Mouse (Mus musculus) heart, postnatal 0 days (tissue): Measurements from ENCODE around the gene App. TPM values are rescaled to one million over a fixed set of nuclear protein-coding genes. Genes with fewer than 3 reads are reported as not detected.

Experiments
- ATAC-seq: fragments of 200-750 bp; cut with Nextera tagmentation; 2 replicates; pipeline ENCODE4 v1.8.0; 2017; ENCODE audit warnings: low read depth, moderate number of reproducible peaks, moderate library complexity; ENCODE audit not compliant: insufficient read depth
- DNase-seq: peaks from one replicate; pipeline ENCODE4 v3.0.0-alpha.2; 2016; ENCODE audit warnings: low spot score
- H3K27ac ChIP-seq: fragments of 300-500 bp; sonication (generic); 2 replicates; pipeline ENCODE4 v1.5.1; 2014; ENCODE audit warnings: low read depth, mild to moderate bottlenecking
- H3K27me3 ChIP-seq: fragments of 300-500 bp; sonication (generic); 2 replicates; pipeline ENCODE4 v1.6.1; 2014; ENCODE audit warnings: low read length, mixed read lengths; ENCODE audit not compliant: control insufficient read depth, insufficient read depth
- H3K36me3 ChIP-seq: fragments of 300-500 bp; sonication (generic); replicated peaks from 2 replicates; pipeline ENCODE4 v1.6.1; 2014; ENCODE audit warnings: low read length, mixed read lengths; ENCODE audit not compliant: control insufficient read depth, insufficient read depth
- H3K4me1 ChIP-seq: fragments of 300-500 bp; sonication (generic); 2 replicates; pipeline ENCODE4 v1.6.1; 2014; ENCODE audit warnings: antibody characterized with exemption; ENCODE audit not compliant: control insufficient read depth, insufficient read depth
- H3K4me2 ChIP-seq: fragments of 300-500 bp; sonication (generic); 2 replicates; pipeline ENCODE4 v1.6.1; 2014; ENCODE audit warnings: low read depth, mild to moderate bottlenecking, low read length, moderate library complexity
- H3K4me3 ChIP-seq: fragments of 300-500 bp; sonication (generic); 2 replicates; pipeline ENCODE4 v1.5.1; 2014; ENCODE audit warnings: low read depth, low read length
- H3K9ac ChIP-seq: fragments of 300-500 bp; sonication (generic); replicated peaks from 2 replicates; pipeline ENCODE4 v1.6.1; 2014; ENCODE audit warnings: low read depth, low read length, mixed read lengths
- H3K9me3 ChIP-seq: fragments of 300-500 bp; sonication (generic); replicated peaks from 2 replicates; pipeline ENCODE4 v1.6.1; 2016; ENCODE audit warnings: low read length; ENCODE audit not compliant: control insufficient read depth
- CTCF ChIP-seq: IDR thresholded peaks from 2 replicates; pipeline ENCODE4 v1.5.1; 2016; ENCODE audit warnings: antibody characterized with exemption, control low read depth, low read depth
- EP300 ChIP-seq: IDR thresholded peaks from 2 replicates; pipeline ENCODE4 v1.6.1; 2016; ENCODE audit warnings: antibody characterized with exemption, low read depth
- WGBS: fragments of 180-500 bp; shearing (Covaris S2); extraction: QIAGEN DNeasy Blood & Tissue Kit; methylation state at CpG from one replicate; pipeline ENCODE4 v1.1.7; 2014; 5-methylcytosine and 5-hydroxymethylcytosine counted together
- polyA plus RNA-seq: library from polyadenylated mRNA; unstranded; fragments of >200 nt; fragmentation: Nextera tagmentation; extraction: Ambion mirVana; gene quantifications from 2 replicates; pipeline ENCODE4 v1.2.1, GENCODE M21; 2015
- total RNA-seq: library from RNA; depleted of rRNA; stranded (reverse); fragments of >200 nt; gene quantifications from 2 replicates; pipeline ENCODE4 v1.2.3, GENCODE M21; 2014; ENCODE audit warnings: low replicate concordance

App gene
- total and polyA plus RNA-seq, 2 experiments from 2014 or later: 122 to 139 TPM

DNA sequence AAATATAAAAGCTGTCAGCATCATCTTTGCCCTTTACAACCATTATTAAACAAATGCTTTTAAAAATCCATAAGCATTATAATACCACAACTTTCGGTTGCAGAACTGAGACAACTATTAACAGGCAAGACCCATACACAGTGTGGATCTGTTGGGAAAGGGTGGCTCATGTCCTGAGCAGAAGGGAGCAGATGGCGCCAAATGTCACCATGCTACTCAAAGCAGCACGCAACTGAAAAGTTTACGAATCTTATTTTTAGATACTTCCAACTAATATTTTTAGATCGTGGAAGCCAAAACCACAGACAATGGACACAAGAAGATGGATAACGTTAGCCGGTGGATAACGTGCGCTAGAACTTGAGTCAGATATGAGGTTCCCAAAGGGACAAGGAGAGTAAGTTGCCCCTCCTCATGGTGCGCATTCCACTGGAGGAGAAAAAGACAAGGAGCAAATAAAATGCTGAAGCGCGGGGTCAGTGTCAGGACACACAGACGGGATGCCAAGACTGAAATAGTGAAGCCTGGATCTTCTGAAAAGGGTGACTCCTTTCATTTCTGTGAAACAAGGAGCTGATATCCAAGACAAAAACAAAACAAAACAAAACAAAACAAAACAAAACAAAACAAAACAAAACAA, 106.2 kb downstream of the App start:
- Histone ChIP-seq H3K9ac (no peak overlapping the region), H3K4me2 (no peak overlapping the region), H3K4me3 (no peak overlapping the region), H3K36me3 (0 out of 2 replicates have a peak, but pooled peaks cover 14% of the 10 kb centered on the region), H3K27ac (no peak overlapping the region), H3K27me3 (no peaks in the 10 kb centered on the region), H3K9me3 (no peaks in the 10 kb centered on the region), H3K4me1 (peaks cover 9% of the 10 kb centered on the region)
- DNase-seq: no peak
- 64% methylated on average over 13 of the region's 13 CpGs for WGBS
- TF ChIP-seq EP300 (no peak), CTCF (no peak)
- ATAC-seq: no peak

DNA sequence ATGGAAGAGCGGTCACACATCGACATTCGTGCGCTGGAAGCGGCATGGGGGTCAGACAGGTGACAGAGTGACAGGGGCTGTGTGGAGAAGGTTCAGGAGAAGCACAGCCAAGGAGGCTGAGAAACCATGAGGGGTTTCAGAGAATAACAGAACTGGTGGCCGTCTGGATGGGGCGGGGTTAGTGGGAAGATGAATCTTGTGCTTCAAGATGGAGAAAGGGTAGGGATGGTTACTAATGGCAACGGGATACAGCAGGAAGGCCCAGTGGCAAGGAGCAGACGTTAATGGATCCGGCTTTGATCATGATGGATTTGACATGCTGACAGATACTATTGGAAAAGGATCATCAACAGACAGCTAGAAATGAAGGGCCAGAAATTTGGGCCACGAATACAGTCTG, 107.3 kb downstream of the App start:
- no peak overlapping the region for H3K27ac ChIP-seq
- no peaks in the 10 kb centered on the region for H3K27me3 ChIP-seq
- DNase-seq (no peak), ATAC-seq (no peak)
- WGBS: 93% methylated on average over 11 of the region's 11 CpGs
- H3K9me3 ChIP-seq: no peaks in the 10 kb centered on the region
- peaks cover 9% of the 10 kb centered on the region for H3K4me1 ChIP-seq
- H3K9ac ChIP-seq: no peak overlapping the region
- no peak overlapping the region for H3K4me3 ChIP-seq
- TF ChIP-seq EP300: no peak
- TF ChIP-seq CTCF: no peak
- no peak overlapping the region for H3K4me2 ChIP-seq
- 0 out of 2 replicates have a peak, but pooled peaks cover 10% of the 10 kb centered on the region for H3K36me3 ChIP-seq

DNA sequence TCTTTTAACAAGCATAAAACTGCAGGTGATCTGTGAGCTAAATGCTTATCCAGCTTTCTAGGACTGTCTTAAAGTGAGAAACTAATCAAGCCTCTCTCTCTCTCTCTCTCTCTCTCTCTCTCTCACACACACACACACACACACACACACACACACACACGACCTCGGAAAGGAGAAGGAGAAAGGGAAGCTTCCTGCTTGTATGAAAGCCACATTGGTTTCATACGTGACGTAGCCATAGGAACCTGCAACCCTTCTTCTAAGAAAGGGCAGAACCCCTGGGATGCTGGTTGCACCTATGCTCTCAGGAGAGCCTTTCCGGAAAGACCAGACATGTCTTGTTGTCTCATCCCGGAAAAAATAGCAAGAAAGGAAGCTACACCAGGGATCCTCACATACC, 108.8 kb downstream of the App start:
- ATAC-seq (no peak), DNase-seq (no peak)
- Histone ChIP-seq H3K27ac (no peak overlapping the region), H3K27me3 (no peaks in the 10 kb centered on the region), H3K9me3 (no peaks in the 10 kb centered on the region), H3K4me3 (no peak overlapping the region), H3K4me1 (peaks cover 9% of the 10 kb centered on the region), H3K4me2 (no peak overlapping the region), H3K36me3 (0 out of 2 replicates have a peak, but pooled peaks cover 10% of the 10 kb centered on the region), H3K9ac (no peak overlapping the region)
- WGBS: 86% methylated on average over 6 of the region's 6 CpGs
- no peak for TF ChIP-seq EP300
- TF ChIP-seq CTCF: no peak

DNA sequence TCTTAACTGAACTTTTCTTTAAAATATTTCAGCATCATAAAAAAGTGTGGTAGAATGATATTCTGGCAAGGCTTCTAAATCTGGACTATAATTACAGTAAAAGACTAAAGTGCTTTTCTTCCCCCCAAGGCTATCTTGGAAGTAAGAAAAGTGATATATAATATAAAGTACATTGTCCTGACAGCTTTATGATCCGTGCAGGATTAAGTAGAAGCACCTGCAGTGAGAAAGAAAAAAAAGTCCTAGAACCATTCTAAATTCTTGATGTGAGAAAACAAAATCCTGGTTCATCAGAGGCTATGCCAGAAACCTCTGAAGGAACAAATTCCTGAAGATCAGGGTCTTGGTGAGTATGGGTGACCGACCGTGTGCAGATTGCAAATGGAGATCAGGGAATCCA, 110.8 kb downstream of the App start:
- H3K9me3 ChIP-seq: no peaks in the 10 kb centered on the region
- ATAC-seq: no peak
- H3K4me3 ChIP-seq: no peak overlapping the region
- H3K27me3 ChIP-seq: no peaks in the 10 kb centered on the region
- DNase-seq: no peak
- 93% methylated on average over 3 of the region's 3 CpGs for WGBS
- no peaks in the 10 kb centered on the region for H3K4me1 ChIP-seq
- H3K27ac ChIP-seq: no peak overlapping the region
- no peak overlapping the region for H3K9ac ChIP-seq
- TF ChIP-seq CTCF: no peak
- no peak for TF ChIP-seq EP300
- 0 out of 2 replicates have a peak, but pooled peaks cover 6% of the 10 kb centered on the region for H3K36me3 ChIP-seq
- no peak overlapping the region for H3K4me2 ChIP-seq

DNA sequence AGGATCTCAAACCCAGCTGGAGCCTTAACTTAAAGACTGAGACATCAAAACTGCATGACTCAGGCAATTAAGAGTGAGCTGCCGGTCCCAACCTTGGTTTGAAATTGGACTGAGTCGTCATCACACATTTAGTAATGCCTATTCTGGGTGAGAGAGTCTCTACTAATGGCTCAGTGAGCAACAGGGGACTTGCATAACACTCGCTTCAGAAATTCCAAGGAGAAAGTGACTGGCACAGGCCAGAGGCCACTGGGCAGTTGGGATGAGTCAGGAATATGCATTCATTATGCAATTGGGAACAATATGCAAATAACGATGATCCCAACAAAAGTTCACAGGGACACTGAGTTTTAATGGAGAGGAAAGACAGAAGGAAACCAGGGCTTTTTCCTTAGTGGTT, 111.8 kb downstream of the App start:
- Histone ChIP-seq H3K27me3 (no peaks in the 10 kb centered on the region), H3K27ac (no peak overlapping the region), H3K4me3 (no peak overlapping the region), H3K9ac (no peak overlapping the region), H3K36me3 (peaks cover 14% of the 10 kb centered on the region; the same call in 1 of the 2 replicates), H3K9me3 (no peaks in the 10 kb centered on the region), H3K4me1 (no peaks in the 10 kb centered on the region), H3K4me2 (no peak overlapping the region)
- DNase-seq (no peak), ATAC-seq (no peak)
- TF ChIP-seq CTCF (no peak), EP300 (no peak)
- WGBS: 93% methylated on average over 4 of the region's 4 CpGs

DNA sequence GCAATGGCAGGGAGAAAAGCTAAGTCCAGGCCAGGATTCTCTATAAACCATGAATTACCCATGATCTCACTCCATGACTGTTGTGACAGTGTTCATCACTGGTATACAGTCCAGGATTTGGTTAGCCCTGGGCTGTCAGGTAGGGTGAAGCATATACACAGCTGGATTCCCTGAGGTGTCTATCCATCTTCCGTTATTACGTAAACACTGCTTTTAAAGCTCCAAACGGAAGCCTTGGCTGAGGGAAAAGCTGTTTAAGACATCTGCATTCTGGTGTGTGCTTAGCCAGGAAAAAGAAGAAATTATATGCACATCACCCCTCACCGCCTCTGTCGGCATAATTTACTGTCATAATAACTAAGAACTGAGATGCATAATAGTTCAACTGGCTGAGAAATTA, 115.4 kb downstream of the App start:
- peaks cover 31% of the 10 kb centered on the region; the same call in 1 of the 2 replicates for H3K36me3 ChIP-seq
- no peaks in the 10 kb centered on the region for H3K4me1 ChIP-seq
- ATAC-seq (no peak), DNase-seq (no peak)
- H3K27ac ChIP-seq: no peak overlapping the region
- no peak overlapping the region for H3K4me3 ChIP-seq
- no peaks in the 10 kb centered on the region for H3K9me3 ChIP-seq
- TF ChIP-seq CTCF (no peak), EP300 (no peak)
- WGBS: 91% methylated on average over 5 of the region's 5 CpGs
- no peak overlapping the region for H3K9ac ChIP-seq
- no peak overlapping the region for H3K4me2 ChIP-seq
- no peaks in the 10 kb centered on the region for H3K27me3 ChIP-seq
